Mouse (Mus musculus) adrenal gland, adult 18-20 months (tissue): ENCODE measurements around the gene Cdkn1a. TPM values are rescaled to one million over a fixed set of nuclear protein-coding genes. Genes with fewer than 3 reads are reported as not detected.
A peak's percentile ranks its signal among the peaks of the same experiment; 100 is the strongest.
"Not testable (repeated sequence)": the region's sequence is repeated elsewhere in the genome, so short reads cannot be mapped to it uniquely, and the experiment has no call there.

Experiments
- DNase-seq, 2 experiments: peaks; one replicate each; pipeline ENCODE4 v3.0.0; 2021 to 2022; ENCODE audit warnings: low spot score in 2 of 2
- total RNA-seq, 2 experiments: library from RNA; stranded (reverse); gene quantifications; 1 replicate in 1 of 2; 2 replicates in 1 of 2; pipeline ENCODE4 v1.2.3; 2021

Gene Cdkn1a
- total RNA-seq, 2 experiments from 2014 or later: 100 to 128 TPM

GRCm38 (mm10) chr17:29057961-29058360, 32.8 kb upstream of the Cdkn1a start:
- no peak for DNase-seq

GRCm38 (mm10) chr17:29058487-29058886, 32.3 kb upstream of the Cdkn1a start:
- no peak for DNase-seq

DNA sequence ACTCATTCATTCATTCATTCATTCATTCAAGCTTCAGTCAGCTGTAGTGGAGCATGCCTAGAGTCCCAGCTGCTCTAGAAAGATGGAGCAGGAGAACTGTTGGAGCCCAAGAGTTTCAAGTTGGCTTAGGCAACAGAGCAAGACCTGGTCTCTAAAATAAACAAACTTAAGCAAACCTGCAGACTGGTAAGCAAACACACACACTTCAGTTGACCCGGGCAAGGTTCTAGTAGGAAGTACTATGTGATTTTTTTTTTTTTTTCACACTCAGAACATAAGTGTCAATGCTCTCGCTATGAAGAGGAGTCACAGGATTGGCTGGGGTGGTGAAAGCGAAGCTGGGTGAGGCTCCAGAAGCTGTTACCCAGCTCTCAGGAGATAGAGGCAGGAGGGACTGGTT, 31.2 kb upstream of the Cdkn1a start:
- no peak for DNase-seq

GRCm38 (mm10) chr17:29060946-29061345, 29.8 kb upstream of the Cdkn1a start:
- no peak for DNase-seq

DNA sequence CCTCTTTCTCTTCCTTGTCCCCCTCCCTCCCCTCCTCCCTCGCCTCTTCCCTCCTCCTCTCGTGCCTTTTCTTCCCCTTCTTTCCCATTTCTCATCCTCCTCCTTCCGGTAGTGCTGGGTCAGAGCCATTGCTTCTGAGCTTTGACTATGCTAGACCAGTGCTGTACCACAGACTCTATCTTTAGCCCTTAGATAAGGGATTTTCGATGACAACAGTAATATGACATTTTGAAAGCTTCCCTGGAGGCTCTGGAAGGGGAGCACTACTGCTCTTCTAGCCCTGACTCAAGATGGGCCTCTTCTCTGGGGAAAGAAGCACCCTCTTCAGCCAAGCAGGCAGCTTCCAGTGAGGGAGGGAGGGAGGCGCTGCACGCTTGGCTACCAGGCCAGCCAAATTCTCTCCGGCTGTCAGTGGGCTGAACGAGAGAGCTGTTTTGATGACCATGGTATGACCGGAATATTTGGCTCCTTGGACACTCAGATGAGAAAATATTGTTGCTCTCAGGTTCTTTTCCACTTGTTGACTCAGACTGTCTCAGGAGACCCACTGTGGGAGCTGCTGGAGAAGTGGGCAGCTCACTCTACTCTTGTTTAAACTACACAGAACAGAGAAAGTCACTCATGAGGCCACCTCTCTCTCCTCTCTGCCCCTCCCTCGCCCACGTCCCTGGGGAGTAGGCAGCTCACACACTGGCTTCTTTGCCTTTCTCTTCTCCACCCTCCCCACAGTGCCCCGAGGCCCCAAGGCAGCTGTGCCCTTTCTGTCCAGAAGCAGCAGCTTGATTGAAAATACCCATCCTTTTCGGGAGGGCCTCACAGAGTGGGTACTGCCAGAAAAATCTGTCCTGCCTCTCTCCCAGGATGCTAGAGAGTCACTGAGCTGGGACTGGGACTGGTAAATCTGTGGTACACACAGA, 28.4 kb upstream of the Cdkn1a start:
- no peak for DNase-seq

DNA sequence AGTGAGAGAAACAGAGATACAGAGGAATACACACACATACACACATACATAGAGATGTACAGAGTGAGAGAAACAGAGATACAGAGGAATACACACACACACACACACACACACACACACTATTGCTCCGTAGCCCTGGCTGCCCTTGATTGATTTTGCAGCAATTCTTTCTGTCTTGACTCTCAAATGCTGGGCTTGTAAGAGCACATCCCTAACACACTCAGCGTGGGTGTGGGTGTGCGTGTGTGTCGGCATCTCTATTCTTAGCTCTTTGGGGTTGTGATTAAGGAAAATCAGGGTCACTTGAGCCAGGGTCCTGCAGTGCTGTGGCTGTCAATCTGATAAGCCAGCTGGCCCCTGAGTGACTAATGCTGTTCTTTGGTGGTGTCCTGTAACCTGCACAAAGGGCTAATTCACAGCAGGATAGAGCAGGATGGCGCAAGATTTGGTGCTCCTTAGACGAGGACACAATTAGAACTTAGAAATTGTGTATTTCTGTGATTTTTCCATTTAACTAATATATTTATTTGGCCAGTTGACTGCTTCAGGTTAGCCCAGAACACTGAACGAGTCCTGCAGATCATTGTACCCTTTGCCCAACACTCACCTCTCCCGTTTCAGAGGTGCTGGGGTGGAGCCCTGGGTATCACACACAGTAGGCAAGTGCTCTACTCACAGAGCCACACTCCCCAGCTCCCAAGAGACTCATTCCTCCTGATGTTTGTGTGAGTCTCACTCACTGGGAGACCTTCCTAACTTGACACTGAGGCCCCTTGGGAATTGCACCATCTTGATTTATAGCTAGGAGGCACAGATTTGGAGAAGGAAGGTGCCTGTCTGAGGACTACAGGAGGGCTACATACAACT, 27.4 kb upstream of the Cdkn1a start:
- DNase-seq: no peak

DNA sequence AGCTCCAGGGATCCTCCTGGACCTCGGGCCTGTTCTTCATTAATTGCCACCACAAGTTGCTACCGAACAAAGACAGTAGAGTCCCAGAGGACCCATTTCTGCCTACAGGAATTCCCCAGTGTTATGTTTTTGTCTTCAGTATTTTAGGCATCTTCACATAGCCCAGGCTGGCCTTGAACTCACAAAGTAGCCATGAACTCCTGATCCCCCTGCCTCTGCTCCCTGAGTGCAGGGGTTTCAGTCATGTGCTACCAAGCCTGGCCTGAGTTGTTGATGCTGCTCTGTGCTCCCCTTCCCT, 26.8 kb upstream of the Cdkn1a start:
- no peak for DNase-seq

GRCm38 (mm10) chr17:29065245-29065940, 25.4 kb upstream of the Cdkn1a start:
- DNase-seq: no peak

DNA sequence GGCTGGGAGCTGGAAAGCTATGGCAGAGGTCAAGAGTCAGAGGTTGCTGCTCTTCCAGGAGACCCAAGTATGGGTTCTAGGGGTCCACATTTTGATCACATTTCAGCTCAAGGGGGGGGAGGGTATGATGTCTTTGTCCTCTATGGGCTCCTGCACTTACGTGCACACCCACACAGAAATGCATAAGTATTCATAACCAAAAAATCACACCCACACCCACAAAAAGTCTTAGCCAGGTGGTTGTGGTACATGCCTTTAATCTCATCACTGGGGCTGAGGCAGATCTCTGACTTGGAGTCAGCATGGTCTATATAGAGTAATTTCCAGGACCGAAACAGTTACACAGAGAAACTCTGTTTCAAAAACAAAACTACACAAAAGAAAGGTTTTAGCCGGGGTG, 24.8 kb upstream of the Cdkn1a start:
- DNase-seq: no peak

DNA sequence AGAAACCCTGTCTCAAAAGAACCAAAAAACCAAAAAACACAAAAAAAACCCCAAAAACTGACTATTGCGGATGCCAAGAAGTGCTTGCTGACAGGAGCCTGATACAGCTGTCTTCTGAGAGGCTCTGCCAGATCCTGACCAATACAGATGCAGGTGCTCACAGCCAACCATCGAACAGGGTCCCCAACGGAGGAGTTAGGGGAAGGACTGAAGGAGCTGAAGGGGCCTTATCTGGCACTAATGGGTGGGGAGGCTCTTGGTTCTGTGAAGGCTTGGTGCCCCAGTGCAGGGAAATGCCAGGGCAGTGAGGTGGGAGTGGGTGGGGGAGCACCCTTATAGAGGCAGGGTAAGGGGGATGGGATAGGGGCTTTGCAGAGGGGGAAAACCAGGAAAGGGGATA, 23.4 kb upstream of the Cdkn1a start:
- not testable (repeated sequence) for DNase-seq

- no peak for DNase-seq
Measured at GRCm38 (mm10) chr17:29067847-29068246, 22.9 kb upstream of the Cdkn1a start.

DNA sequence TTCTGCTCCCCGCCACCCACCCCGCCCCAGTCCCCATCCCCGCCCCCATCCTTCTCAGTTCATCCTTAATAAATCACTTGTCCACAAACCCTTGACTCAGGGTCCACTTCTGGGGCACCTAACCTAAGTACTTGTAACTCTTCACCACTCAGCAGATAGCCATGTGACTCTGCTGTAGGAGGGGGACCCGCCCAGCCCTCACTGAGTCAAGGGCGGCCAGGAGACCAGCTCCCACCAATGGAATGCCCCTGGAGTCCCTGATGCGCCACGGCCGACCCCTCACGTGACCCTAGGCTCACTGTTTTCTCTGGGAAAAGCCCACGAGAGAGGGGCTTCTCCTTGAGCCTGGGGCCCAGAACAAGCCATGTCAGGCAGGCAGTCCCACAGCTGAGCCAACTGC, 21.7 kb upstream of the Cdkn1a start:
- DNase-seq: no peak

- no peak for DNase-seq
Measured at GRCm38 (mm10) chr17:29071820-29072219, 19.0 kb upstream of the Cdkn1a start.

- no peak for DNase-seq
Measured at GRCm38 (mm10) chr17:29072701-29073307, 18.0 kb upstream of the Cdkn1a start.

DNA sequence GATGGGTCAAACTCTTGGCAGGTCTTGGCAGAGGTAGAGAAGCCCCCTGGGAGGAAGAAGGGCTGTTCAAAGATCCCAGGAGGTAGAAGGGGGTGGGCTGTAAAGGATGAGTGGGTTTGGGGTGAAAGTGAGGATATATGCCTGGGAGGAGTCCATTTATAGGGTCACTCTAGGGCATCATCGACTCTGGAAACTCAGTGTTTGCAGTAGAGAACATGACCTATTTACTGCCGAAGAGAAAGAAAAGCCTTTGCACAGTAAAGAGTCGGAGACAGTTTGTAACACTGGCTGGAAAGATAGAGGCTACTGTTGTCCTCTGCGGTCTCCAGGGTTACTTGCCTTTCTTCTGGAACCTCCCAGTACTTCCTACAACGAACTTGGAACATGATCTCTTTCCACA, 17.5 kb upstream of the Cdkn1a start:
- DNase-seq: no peak

DNA sequence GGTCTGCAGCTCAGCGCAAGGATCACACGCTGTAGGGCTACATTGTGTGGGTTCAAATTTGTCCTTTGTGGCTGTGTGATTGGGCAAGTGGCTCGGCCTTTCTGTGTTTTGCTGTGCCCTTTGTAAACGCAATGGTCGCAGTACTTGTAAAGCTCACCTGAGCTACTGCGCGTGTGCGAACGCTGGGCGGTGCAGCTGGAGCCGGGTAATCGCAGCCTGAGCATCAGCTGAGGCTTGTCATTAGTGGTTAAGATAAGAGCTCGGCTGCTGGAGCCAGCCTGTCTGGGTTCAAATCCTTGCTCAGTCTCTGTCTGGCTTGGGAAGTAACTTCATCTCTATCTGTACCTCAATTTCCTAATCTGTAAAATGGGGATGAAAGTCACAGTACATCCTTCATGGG, 16.7 kb upstream of the Cdkn1a start:
- no peak for DNase-seq

GRCm38 (mm10) chr17:29076235-29076634, 14.5 kb upstream of the Cdkn1a start:
- no peak for DNase-seq

GRCm38 (mm10) chr17:29077786-29078509, 12.8 kb upstream of the Cdkn1a start:
- DNase-seq: peak in 1 of 2 experiments; percentile 42

GRCm38 (mm10) chr17:29078519-29079383, 12.0 kb upstream of the Cdkn1a start:
- peak; percentile 49 to 66 for DNase-seq
